Mouse (Mus musculus) limb, embryonic 12.5 days (tissue): ENCODE measurements around the gene Vps33a. TPM values are rescaled to one million over a fixed set of nuclear protein-coding genes. Genes with fewer than 3 reads are reported as not detected.

ENCODE experiments used
- ATAC-seq: fragments of 200-750 bp; cut with Nextera tagmentation; 2 replicates; pipeline ENCODE4 v1.8.0; 2017; ENCODE audit warnings: low read depth, moderate TSS enrichment; ENCODE audit not compliant: insufficient number of reproducible peaks, insufficient read depth, low FRiP score, low TSS enrichment
- H3K27ac ChIP-seq: fragments of 300-500 bp; sonication (generic); 2 replicates; pipeline ENCODE4 v1.5.1; 2016; ENCODE audit warnings: mild to moderate bottlenecking, moderate library complexity
- H3K27me3 ChIP-seq: fragments of 300-500 bp; sonication (generic); 2 replicates; pipeline ENCODE4 v1.6.1; 2016; ENCODE audit warnings: mild to moderate bottlenecking, moderate library complexity
- H3K36me3 ChIP-seq: fragments of 300-500 bp; sonication (generic); 2 replicates; pipeline ENCODE4 v1.6.1; 2016; ENCODE audit warnings: mild to moderate bottlenecking, moderate library complexity
- H3K4me1 ChIP-seq: fragments of 300-500 bp; sonication (generic); replicated peaks from 2 replicates; pipeline ENCODE4 v1.6.1; 2016
- H3K4me2 ChIP-seq: fragments of 300-500 bp; sonication (generic); 2 replicates; pipeline ENCODE4 v1.6.1; 2016; ENCODE audit warnings: mild to moderate bottlenecking, moderate library complexity
- H3K4me3 ChIP-seq: fragments of 300-500 bp; sonication (generic); replicated peaks from 2 replicates; pipeline ENCODE4 v1.5.1; 2016; ENCODE audit warnings: mild to moderate bottlenecking
- H3K9ac ChIP-seq: fragments of 300-500 bp; sonication (generic); replicated peaks from 2 replicates; pipeline ENCODE4 v1.6.1; 2016; ENCODE audit warnings: mild to moderate bottlenecking, moderate library complexity
- H3K9me3 ChIP-seq: fragments of 300-500 bp; sonication (generic); 2 replicates; pipeline ENCODE4 v1.6.1; 2016; ENCODE audit warnings: mild to moderate bottlenecking, moderate library complexity
- WGBS: fragments of 180-500 bp; shearing (Covaris S2); methylation state at CpG from one replicate; pipeline ENCODE4 v1.1.7; 2016; 5-methylcytosine and 5-hydroxymethylcytosine counted together
- polyA plus RNA-seq: library from polyadenylated mRNA; unstranded; fragments of >200 nt; fragmentation: Nextera tagmentation; extraction: Ambion mirVana; gene quantifications from 2 replicates; pipeline ENCODE4 v1.2.1, GENCODE M21; 2016

Vps33a gene
- polyA plus RNA-seq, 1 experiment from 2014 or later = 25.7 TPM

DNA sequence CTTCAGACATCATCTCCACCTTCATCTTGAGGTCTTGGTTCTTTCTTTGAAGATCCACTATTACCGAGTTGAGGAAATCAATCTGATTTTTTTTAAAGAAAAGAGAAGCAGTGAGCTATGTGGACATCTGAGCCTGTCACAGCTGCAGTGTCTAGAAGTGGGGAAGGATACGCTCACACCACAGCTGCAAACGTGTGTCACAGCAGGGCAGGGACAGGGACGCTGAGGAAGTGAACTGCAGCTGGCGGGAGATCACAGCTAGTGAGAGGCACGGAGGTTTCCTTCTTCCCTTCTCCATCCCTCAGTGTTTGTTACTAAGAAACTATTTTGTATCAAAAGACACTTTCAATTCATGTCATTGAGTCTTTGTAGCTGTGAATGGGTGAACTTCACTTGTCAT lies 7.2 kb upstream of the Vps33a start:
- H3K4me3 ChIP-seq = no peak overlapping the region
- no peak overlapping the region for H3K9ac ChIP-seq
- no peak for ATAC-seq
- 86% methylated on average over 6 of the region's 6 CpGs for WGBS
- H3K4me1 ChIP-seq = no peaks in the 10 kb centered on the region
- no peaks in the 10 kb centered on the region for H3K9me3 ChIP-seq
- H3K36me3 ChIP-seq = peaks cover 63% of the 10 kb centered on the region
- H3K27me3 ChIP-seq = no peaks in the 10 kb centered on the region
- H3K4me2 ChIP-seq = no peak overlapping the region
- H3K27ac ChIP-seq = no peak overlapping the region

DNA sequence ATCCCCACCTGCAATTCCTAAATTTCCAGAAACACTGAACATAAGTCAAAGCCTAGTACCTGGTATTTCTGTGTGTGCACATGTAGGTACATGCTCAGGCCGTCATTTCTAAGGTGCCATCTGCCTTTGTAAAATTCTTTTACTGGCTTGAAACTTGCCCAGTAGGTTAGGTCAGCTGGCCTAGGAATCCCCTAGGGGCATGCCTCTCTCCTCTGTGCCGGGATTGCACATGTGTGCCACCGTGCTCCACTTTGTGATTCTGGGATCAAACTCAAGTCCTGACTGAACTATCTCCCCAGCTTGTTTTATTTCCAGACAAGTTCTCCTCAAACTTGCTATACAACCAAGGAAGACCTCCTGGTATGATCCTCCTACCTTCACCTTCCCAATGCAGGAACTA lies 3.9 kb upstream of the Vps33a start:
- Histone ChIP-seq H3K4me1 (peaks cover 7% of the 10 kb centered on the region), H3K4me2 (no peak overlapping the region), H3K36me3 (peaks cover 45% of the 10 kb centered on the region), H3K27ac (no peak overlapping the region), H3K4me3 (no peak overlapping the region), H3K9me3 (no peaks in the 10 kb centered on the region), H3K27me3 (no peaks in the 10 kb centered on the region), H3K9ac (no peak overlapping the region)
- 77% methylated on average over 3 of the region's 3 CpGs for WGBS
- no peak for ATAC-seq

DNA sequence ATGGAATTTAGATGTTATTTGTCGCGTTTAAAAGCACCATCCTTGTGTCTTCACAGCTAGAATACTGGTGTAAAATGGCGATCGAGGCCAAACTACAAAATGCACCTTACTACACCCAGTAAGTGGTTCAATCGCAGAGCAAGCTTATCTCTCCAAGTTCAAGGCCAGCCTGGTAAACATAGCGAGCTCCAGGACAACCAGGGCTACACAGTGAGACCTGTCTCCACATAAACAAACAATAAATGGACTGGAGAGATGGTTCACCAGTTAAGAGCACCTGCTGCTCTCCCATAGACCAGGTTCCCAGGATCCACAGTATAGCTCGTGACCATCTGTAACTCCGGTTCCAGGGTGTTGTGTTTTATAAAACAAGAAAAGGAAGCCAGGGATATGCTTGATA lies 524 bp upstream of the Vps33a start:
- Histone ChIP-seq H3K27me3 (no peaks in the 10 kb centered on the region), H3K4me2 (peak overlapping the region; percentile 88), H3K27ac (no peak overlapping the region), H3K9me3 (no peaks in the 10 kb centered on the region), H3K36me3 (peaks cover 28% of the 10 kb centered on the region), H3K9ac (no peak overlapping the region), H3K4me1 (peaks cover 7% of the 10 kb centered on the region), H3K4me3 (peak overlapping the region; percentile 93)
- WGBS = 68% methylated on average over 8 of the region's 8 CpGs
- no peak for ATAC-seq

DNA sequence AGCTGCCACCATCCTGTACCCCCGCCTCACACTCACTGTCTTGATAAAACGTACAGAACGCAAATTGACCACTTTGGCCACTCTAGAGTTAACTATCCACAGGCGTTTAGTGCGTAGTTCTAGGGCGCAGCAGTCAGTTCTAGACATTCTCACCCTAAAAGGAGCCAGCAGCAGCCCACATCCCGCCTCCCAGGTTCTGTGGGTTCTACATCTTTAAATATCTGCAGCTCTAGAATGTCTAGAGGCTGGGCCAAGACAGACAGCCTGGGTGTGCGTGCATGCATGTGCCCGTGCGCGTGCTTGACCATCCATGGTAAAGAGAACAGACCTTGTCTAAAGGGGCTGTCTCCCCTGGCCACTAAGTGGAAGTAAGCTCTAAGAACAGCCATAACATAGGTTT lies 11.7 kb downstream of the Vps33a start:
- ATAC-seq = no peak
- Histone ChIP-seq H3K4me3 (no peak overlapping the region), H3K4me1 (no peaks in the 10 kb centered on the region), H3K36me3 (peaks cover 95% of the 10 kb centered on the region), H3K27me3 (no peaks in the 10 kb centered on the region), H3K9me3 (no peaks in the 10 kb centered on the region), H3K4me2 (no peak overlapping the region), H3K27ac (no peak overlapping the region), H3K9ac (no peak overlapping the region)
- 92% methylated on average over 11 of the region's 11 CpGs for WGBS

DNA sequence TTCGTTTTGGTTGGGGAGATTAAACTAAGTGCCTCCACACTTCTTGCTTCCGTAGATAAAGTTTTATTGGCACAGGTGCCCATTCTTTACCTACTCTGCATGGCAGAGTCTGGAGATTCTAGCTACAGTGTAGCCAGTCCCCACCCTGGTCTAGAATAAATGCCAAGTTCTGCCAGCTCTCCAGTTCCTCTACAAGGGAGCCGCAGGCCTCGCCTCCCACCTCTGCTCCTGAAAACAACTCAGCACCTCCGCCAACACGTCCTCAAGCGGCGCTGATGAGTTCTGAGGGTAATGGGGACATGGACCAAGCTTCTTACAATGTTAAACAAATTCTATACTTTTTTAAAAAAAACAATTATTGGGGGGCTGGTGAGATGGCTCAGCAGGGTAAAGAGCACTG lies 13.2 kb downstream of the Vps33a start:
- no peak for ATAC-seq
- Histone ChIP-seq H3K9me3 (no peaks in the 10 kb centered on the region), H3K4me1 (no peaks in the 10 kb centered on the region), H3K27me3 (no peaks in the 10 kb centered on the region), H3K36me3 (peaks cover 91% of the 10 kb centered on the region), H3K9ac (no peak overlapping the region), H3K4me2 (no peak overlapping the region), H3K4me3 (no peak overlapping the region), H3K27ac (no peak overlapping the region)
- 90% methylated on average over 8 of the region's 8 CpGs for WGBS

DNA sequence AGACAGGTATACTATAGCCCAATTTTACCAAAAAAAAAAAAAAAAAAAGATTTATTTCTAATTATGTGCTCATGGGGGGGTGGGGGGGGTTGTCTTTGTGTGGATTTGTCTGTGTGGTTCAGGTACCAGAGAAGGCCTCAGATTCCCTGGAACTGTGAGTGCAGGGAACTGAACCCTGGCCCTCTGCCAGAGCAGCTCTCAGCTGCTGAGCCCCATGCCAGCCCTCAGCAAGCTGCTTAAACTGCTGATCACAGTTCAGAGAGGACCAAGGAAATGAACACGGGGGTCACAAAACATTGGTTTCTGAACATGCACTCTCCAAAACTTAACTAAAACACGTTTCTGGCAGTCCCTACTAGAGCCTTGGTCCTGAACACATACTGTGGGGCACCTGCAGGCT lies 16.4 kb downstream of the Vps33a start:
- Histone ChIP-seq H3K9me3 (no peaks in the 10 kb centered on the region), H3K4me1 (no peaks in the 10 kb centered on the region), H3K4me2 (no peak overlapping the region), H3K27me3 (no peaks in the 10 kb centered on the region), H3K27ac (no peak overlapping the region), H3K4me3 (no peak overlapping the region), H3K36me3 (peaks cover 65% of the 10 kb centered on the region), H3K9ac (no peak overlapping the region)
- 68% methylated on average over 2 of the region's 2 CpGs for WGBS
- ATAC-seq = no peak

DNA sequence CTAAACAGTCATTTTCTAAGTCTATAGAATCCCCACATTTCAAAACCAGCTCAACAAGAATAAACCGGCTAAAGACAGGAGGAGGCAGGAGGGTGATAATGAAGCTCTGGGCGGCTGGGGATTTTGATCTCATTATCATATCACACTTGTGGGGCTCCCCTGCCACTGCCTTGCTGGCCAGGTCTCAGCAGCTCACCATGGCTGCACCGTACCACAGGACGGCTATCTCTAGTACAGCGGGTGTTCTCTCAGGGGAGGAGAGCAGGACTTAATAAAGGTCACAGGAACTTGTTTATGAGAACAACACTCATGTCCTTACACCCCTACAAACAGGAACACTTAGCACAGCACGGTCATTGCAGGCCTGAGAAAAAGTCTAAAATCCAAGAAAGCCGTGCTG lies 17.1 kb downstream of the Vps33a start:
- ATAC-seq = no peak
- WGBS = 89% methylated on average over 7 of the region's 7 CpGs
- no peak overlapping the region for H3K4me3 ChIP-seq

DNA sequence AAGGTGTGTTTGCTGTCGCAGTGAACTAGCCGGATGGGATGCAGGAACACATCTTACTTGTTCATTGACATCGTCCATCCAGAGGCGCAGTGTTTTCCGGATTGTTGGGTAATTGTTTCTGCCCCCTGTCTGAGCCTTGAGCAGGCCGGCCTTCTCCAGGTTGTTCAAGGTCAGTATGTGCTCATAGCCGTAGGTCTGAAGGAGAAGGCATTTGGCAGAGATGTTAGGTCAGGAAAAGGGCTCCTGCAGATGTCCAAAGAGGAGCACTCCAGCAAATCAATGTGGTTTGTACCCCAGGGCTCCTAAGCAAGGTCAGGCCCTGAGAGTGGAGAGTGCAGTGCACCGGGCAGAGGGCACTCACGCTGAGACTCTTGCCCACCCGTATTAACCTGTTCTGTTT lies 39.0 kb downstream of the Vps33a start:
- ATAC-seq = no peak
- Histone ChIP-seq H3K4me1 (no peaks in the 10 kb centered on the region), H3K27me3 (no peaks in the 10 kb centered on the region), H3K9me3 (no peaks in the 10 kb centered on the region), H3K4me2 (no peak overlapping the region), H3K27ac (no peak overlapping the region), H3K36me3 (peaks cover 83% of the 10 kb centered on the region), H3K4me3 (no peak overlapping the region), H3K9ac (no peak overlapping the region)
- WGBS = 95% methylated on average over 10 of the region's 10 CpGs

More for the DNA sequence above, 17.1 kb downstream of the Vps33a start:
- Histone ChIP-seq H3K36me3 (peaks cover 58% of the 10 kb centered on the region), H3K4me1 (no peaks in the 10 kb centered on the region), H3K27me3 (no peaks in the 10 kb centered on the region), H3K4me2 (no peak overlapping the region), H3K9ac (no peak overlapping the region), H3K27ac (no peak overlapping the region), H3K9me3 (no peaks in the 10 kb centered on the region)

DNA sequence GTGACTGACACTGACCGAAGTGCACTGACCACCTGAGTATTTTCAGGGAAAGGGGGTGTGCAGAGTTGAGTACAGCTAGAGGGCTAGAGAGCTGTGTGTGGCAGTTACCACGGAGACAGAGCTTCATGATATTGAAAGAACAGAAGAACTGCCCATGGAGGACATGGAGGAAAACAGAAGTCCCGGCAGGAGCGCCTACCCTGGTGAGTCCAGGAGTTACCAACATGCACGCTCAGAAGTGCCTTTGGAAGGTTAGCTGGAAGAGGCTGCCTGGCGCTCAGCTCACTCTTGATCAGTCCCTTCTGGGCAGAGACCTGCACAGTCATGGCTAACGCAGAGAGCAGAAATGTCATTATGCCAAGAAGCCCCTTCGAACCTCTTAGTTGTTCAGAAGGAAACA lies 42.8 kb downstream of the Vps33a start:
- H3K27me3 ChIP-seq = no peaks in the 10 kb centered on the region
- H3K9me3 ChIP-seq = no peaks in the 10 kb centered on the region
- no peak overlapping the region for H3K4me3 ChIP-seq
- H3K4me2 ChIP-seq = no peak overlapping the region
- peaks cover 72% of the 10 kb centered on the region for H3K36me3 ChIP-seq
- no peak overlapping the region for H3K9ac ChIP-seq
- ATAC-seq = no peak
- 89% methylated on average over 8 of the region's 8 CpGs for WGBS
- no peaks in the 10 kb centered on the region for H3K4me1 ChIP-seq
- no peak overlapping the region for H3K27ac ChIP-seq

DNA sequence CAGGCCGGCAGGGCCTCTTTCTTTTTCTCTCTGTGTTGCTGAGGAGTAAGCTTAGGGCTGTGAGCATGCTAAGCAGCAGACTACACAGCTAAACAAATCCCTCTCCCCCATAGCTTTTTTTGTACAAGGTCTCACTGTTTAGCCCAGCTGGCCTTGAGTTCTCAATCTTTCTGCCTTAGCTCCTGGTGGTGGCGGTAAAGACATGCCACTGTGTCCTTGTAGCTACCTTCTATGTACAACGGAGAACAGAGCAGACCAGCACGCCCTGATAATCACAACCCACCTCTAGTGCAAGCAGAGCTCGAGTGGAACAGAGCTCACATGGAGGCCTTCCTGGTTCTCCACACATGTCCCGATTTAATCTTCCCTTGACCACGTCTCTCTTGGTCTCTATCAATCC lies 44.2 kb downstream of the Vps33a start:
- Histone ChIP-seq H3K4me2 (no peak overlapping the region), H3K9ac (no peak overlapping the region), H3K27me3 (no peaks in the 10 kb centered on the region), H3K9me3 (no peaks in the 10 kb centered on the region), H3K4me3 (no peak overlapping the region), H3K36me3 (peaks cover 60% of the 10 kb centered on the region), H3K4me1 (peaks cover 6% of the 10 kb centered on the region; the same call in 1 of the 2 replicates), H3K27ac (no peak overlapping the region)
- 78% methylated on average over 7 of the region's 7 CpGs for WGBS
- ATAC-seq = no peak

DNA sequence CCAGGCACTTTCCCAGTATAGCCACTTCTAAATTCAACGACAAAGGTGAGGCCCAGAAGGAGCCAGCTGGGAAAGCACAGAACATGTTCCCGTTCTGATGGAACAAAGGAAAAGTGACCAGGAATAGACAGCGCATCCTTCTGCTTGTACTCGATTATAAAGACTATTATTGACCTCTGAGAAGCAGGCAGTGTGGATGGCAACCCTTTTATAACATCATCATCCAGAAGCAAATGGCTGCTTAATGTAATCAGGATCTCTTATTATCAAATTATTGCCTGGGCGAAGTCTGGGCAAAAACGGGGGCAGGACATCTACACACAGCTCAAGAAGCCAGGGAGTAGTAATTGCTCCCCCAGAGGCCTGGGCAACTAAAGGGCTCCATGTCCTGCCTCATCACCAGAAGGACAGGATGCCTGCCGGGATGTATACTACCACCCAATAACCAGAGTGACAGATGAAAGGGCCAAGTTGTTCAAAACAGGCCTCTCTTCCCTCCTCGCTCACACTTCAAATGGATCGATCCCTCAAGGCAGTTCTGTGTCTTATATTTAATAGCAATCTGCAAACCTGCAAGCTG lies 46.8 kb downstream of the Vps33a start:
- 89% methylated on average over 9 of the region's 9 CpGs for WGBS
- no peak overlapping the region for H3K27ac ChIP-seq
- H3K4me3 ChIP-seq = no peak overlapping the region
- H3K4me1 ChIP-seq = peaks cover 31% of the 10 kb centered on the region
- H3K36me3 ChIP-seq = peaks cover 34% of the 10 kb centered on the region
- ATAC-seq = no peak
- no peak overlapping the region for H3K4me2 ChIP-seq
- no peaks in the 10 kb centered on the region for H3K9me3 ChIP-seq
- H3K27me3 ChIP-seq = no peaks in the 10 kb centered on the region
- no peak overlapping the region for H3K9ac ChIP-seq

DNA sequence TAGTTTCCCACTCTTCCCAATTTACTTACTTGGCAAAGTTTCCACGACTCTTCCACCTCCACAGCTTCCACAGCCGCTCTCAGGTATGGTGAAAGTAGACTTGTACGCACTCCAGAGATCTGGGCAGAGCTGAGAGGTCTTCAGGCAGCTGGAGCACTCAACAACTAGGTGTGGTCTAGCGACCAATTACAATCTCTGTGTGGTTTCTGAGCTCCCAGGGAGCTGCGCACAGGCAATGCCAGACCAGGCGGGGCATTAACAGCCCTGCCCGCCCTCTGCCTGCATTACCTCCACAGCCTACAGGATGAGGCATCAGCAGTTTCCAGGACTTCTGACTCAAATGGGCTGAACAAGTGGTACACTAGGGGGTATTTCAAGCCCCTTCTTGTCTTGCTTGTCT lies 47.6 kb downstream of the Vps33a start, which contains the start of gene Gm49027:
Gene Gm49027 (minus strand): TSS at position 208 of the 400 bp plus-strand sequence.
- WGBS = 80% methylated on average over 7 of the region's 7 CpGs
- Histone ChIP-seq H3K9me3 (no peaks in the 10 kb centered on the region), H3K9ac (peak within 1 kb of the TSS; percentile 27; the same call in 1 of the 2 replicates), H3K4me1 (peaks cover 35% of the 10 kb centered on the region), H3K27me3 (no peaks in the 10 kb centered on the region), H3K36me3 (peaks cover 27% of the 10 kb centered on the region), H3K4me2 (peak within 1 kb of the TSS; percentile 88), H3K27ac (no peak within 1 kb of the TSS), H3K4me3 (peak within 1 kb of the TSS; percentile 92)
- no peak for ATAC-seq
